Mouse (Mus musculus) MEL (cell line): ENCODE results near the gene Exosc1.

ENCODE experiments used
- CHD2 ChIP-seq: IDR thresholded peaks from 2 replicates; pipeline ENCODE4 v1.6.1; 2011; ENCODE audit warnings: low read length, improper control_type of control experiment
- CTCF ChIP-seq, 3 experiments: IDR thresholded peaks in 2 of 3; conservative IDR thresholded peaks in 1 of 3; 2 replicates each; pipeline ENCODE4 v1.5.1; 2011 to 2012; ENCODE audit warnings: low read length in 3 of 3, low read depth in 2 of 3, mild to moderate bottlenecking in 2 of 3, improper control_type of control experiment in 1 of 3, inconsistent platforms in 1 of 3, mixed read lengths in 1 of 3, moderate library complexity in 1 of 3; ENCODE audit not compliant: control insufficient read depth in 1 of 3, insufficient read depth in 1 of 3, poor library complexity in 1 of 3, severe bottlenecking in 1 of 3
- NELFE ChIP-seq: IDR thresholded peaks from 2 replicates; pipeline ENCODE4 v1.6.1; 2011; ENCODE audit warnings: low read depth, low read length, improper control_type of control experiment
- POLR2A ChIP-seq, 2 experiments: IDR thresholded peaks; 2 replicates each; pipeline ENCODE4 v1.6.1; 2011 to 2012; ENCODE audit warnings: low read length in 2 of 2, mild to moderate bottlenecking in 2 of 2, control low read depth in 1 of 2, improper control_type of control experiment in 1 of 2, low read depth in 1 of 2, moderate library complexity in 1 of 2; ENCODE audit not compliant: control insufficient read depth in 1 of 2, insufficient read depth in 1 of 2, poor library complexity in 1 of 2
- UBTF ChIP-seq: IDR thresholded peaks from 2 replicates; pipeline ENCODE4 v1.6.1; 2012; ENCODE audit warnings: low read depth, mild to moderate bottlenecking, inconsistent platforms, low read length, improper control_type of control experiment, moderate library complexity, borderline replicate concordance; ENCODE audit not compliant: insufficient read depth

DNA sequence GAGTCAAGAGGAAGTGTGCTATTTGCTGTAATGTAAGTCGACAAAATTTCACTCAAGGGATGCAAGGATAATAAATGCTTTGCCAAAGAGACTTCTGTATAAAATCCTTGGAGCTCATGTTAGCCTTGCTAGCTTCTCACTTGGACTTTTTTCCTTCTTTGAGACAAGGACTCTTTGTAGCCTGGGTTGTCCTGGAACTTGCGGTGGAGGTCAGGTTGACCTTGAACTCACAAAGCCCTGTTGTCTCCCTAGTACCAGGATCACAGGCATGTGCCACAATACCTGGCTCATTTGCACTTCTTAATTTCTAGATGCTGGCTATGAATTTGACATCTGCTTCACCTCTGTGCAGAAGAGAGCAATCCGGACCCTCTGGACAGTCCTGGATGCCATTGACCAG is 17.9 kb downstream of the Exosc1 start:
- TF ChIP-seq NELFE, result no peak
- TF ChIP-seq CHD2, result no peak
- no peak for TF ChIP-seq CTCF (IDR thresholded peaks at IDR 0.05 in 2 of 3, conservative IDR thresholded peaks at IDR 0.05 in 1 of 3; ENCODE audit: control insufficient read depth in 1 of 3, insufficient read depth in 1 of 3, low read depth in 2 of 3, low read length in 3 of 3, poor library complexity in 1 of 3, severe bottlenecking in 1 of 3)
- TF ChIP-seq UBTF, result no peak
- no peak; a peak in 1 of 4 replicates for TF ChIP-seq POLR2A (IDR thresholded peaks at IDR 0.05; ENCODE audit: control insufficient read depth in 1 of 2, insufficient read depth in 1 of 2, low read depth in 1 of 2, low read length in 2 of 2, poor library complexity in 1 of 2)
